Mouse (Mus musculus) hematopoietic stem cell, adult 5-6 weeks (primary cell): Measurements from ENCODE around the gene Rala. TPM values are rescaled to one million over a fixed set of nuclear protein-coding genes. Genes with fewer than 3 reads are reported as not detected.

Experiments
- ATAC-seq, 2 experiments: fragments of 125-278 bp in 1 of 2; replicated peaks in 1 of 2; 2 replicates each; pipeline ENCODE4 v1.8.0; 2016 to 2017; ENCODE audit warnings: inconsistent platforms in 2 of 2, mild to moderate bottlenecking in 2 of 2, moderate number of reproducible peaks in 2 of 2, low read depth in 1 of 2, moderate TSS enrichment in 1 of 2; ENCODE audit not compliant: low FRiP score in 2 of 2, poor library complexity in 2 of 2, severe bottlenecking in 2 of 2, insufficient read depth in 1 of 2, low TSS enrichment in 1 of 2
- total RNA-seq: library from RNA; stranded (forward); fragments of 172-1452, 232-1000 nt; gene quantifications from 2 replicates; pipeline ENCODE4 v1.2.3, GENCODE M21; 2017

Gene Rala
- total RNA-seq, 1 experiment from 2014 or later, result 31.0 TPM

DNA sequence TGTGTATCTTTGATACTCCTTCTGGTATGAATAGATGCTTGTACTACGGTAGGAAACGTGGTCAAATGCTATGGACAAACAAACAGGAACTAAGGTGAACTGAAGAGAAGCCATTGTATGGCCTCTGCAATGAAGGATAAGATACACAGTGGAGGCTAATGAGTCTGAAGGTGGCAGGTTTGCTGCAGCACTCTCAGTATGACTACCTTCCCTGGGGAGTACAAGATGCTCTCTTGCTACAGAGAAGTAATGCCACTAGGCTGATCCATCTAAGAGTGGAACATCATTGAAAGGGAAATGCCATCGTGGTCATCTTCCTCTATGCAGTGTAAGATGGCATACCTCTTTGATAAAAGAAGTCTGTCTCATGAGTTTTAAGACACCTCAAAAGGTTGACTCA lies 111.1 kb downstream of the Rala start:
- ATAC-seq, result no peak

Other genes with a start within 250 kb of the Rala start
- 34.2 and 36.9 TPM in 2 replicates for gene Mplkip, start 249.0 kb downstream of the Rala start, total RNA-seq
- gene Sugct, start 248.7 kb downstream of the Rala start, total RNA-seq, result 4.9 and 6.4 TPM in 2 replicates
- 74.7 and 107 TPM in 2 replicates for gene Cdk13, start 139.1 kb downstream of the Rala start, total RNA-seq
- 14.7 and 17.4 TPM in 2 replicates for gene Yae1d1, start 49.1 kb upstream of the Rala start, total RNA-seq